Mouse (Mus musculus): ENCODE data around the gene Grik4.

DNA sequence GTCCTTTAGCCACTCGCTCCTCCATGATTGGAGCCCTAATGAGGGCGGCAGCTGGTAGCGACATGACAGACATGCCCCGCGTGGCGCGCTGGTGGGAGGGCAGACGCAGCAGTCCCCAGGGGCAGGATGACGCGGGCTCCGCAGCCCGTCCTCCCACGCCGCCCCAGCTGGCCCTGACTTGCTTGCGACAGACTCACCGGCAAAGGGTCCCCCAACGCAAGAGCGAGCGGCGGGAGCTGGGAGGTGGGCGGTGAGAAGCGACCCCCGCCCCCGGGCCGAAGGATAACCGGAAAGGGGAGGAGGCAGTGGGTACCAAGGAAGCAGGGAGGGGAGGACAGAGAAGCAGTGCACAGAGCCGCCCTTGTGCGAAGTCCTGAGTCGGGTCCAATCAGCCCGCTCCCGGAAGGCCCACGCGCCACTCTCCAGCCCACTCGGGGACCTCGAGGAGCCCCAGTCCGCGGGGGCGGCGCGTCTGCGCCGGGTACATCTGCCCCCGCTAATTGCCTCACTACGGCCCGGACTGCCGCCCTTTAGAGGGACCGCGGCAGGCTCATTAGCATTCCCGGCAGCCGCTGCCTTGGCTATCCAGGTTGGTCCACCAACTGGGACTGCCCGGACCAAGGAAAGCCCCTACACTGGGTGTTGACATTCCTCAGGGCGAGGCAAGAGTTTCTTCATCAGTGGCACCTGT, 46.8 kb downstream of the Grik4 start:
- TF ChIP-seq CTCF (IDR thresholded peaks at IDR 0.05; ENCODE audit: borderline replicate concordance, insufficient read depth, low read length) = no peak
- TF ChIP-seq POLR2A (IDR thresholded peaks at IDR 0.05; ENCODE audit: low read depth, low read length) = no peak

Measured in embryonic fibroblast, embryonic 13.5 days (primary cell).